Mouse (Mus musculus) stomach, postnatal 0 days (tissue): ENCODE measurements at regions not wholly inside any gene's neighbourhood (a gene's known extent, or its start where the extent isn't known, plus 50 kb on each side); places are given as distances from the start of the nearest gene placed in this dataset.

Source experiments
- ATAC-seq: fragments of 200-750 bp; cut with Nextera tagmentation; 2 replicates; pipeline ENCODE4 v1.8.0; 2017; ENCODE audit not compliant: low FRiP score, low TSS enrichment
- DNase-seq: peaks from one replicate; pipeline ENCODE4 v3.0.0-alpha.2; 2016; ENCODE audit warnings: low spot score
- H3K27ac ChIP-seq: fragments of 300-500 bp; sonication (generic); replicated peaks from 2 replicates; pipeline ENCODE4 v1.5.1; 2014; ENCODE audit warnings: mild to moderate bottlenecking, control low read depth
- H3K27me3 ChIP-seq: fragments of 300-500 bp; sonication (generic); 2 replicates; pipeline ENCODE4 v1.6.1; 2014; ENCODE audit warnings: low read length; ENCODE audit not compliant: control insufficient read depth, insufficient read depth
- H3K36me3 ChIP-seq: fragments of 300-500 bp; sonication (generic); 2 replicates; pipeline ENCODE4 v1.6.1; 2014; ENCODE audit warnings: low read length, mixed read lengths; ENCODE audit not compliant: control insufficient read depth, insufficient read depth
- H3K4me1 ChIP-seq: fragments of 300-500 bp; sonication (generic); replicated peaks from 2 replicates; pipeline ENCODE4 v1.6.1; 2014; ENCODE audit warnings: antibody characterized with exemption; ENCODE audit not compliant: control insufficient read depth, insufficient read depth
- H3K4me2 ChIP-seq: fragments of 300-500 bp; sonication (generic); replicated peaks from 2 replicates; pipeline ENCODE4 v1.6.1; 2014; ENCODE audit warnings: low read depth, mild to moderate bottlenecking, control low read depth, moderate library complexity
- H3K4me3 ChIP-seq: fragments of 300-500 bp; sonication (generic); 2 replicates; pipeline ENCODE4 v1.5.1; 2014; ENCODE audit warnings: low read depth, low read length, control low read depth
- H3K9ac ChIP-seq: fragments of 300-500 bp; sonication (generic); 2 replicates; pipeline ENCODE4 v1.6.1; 2014; ENCODE audit warnings: mild to moderate bottlenecking, low read length, control low read depth, mixed read lengths
- H3K9me3 ChIP-seq: fragments of 300-500 bp; sonication (generic); 2 replicates; pipeline ENCODE4 v1.6.1; 2016; ENCODE audit warnings: low read length; ENCODE audit not compliant: control insufficient read depth
- CTCF ChIP-seq: IDR thresholded peaks from 2 replicates; pipeline ENCODE4 v1.5.1; 2016; ENCODE audit warnings: antibody characterized with exemption, low read depth, mild to moderate bottlenecking, moderate library complexity
- EP300 ChIP-seq: optimal IDR thresholded peaks from 2 replicates; pipeline ENCODE3; 2016; ENCODE audit warnings: antibody characterized with exemption
- WGBS: fragments of 180-500 bp; shearing (Covaris S2); extraction: QIAGEN DNeasy Blood & Tissue Kit; methylation state at CpG from one replicate; pipeline ENCODE4 v1.1.7; 2014; 5-methylcytosine and 5-hydroxymethylcytosine counted together

DNA sequence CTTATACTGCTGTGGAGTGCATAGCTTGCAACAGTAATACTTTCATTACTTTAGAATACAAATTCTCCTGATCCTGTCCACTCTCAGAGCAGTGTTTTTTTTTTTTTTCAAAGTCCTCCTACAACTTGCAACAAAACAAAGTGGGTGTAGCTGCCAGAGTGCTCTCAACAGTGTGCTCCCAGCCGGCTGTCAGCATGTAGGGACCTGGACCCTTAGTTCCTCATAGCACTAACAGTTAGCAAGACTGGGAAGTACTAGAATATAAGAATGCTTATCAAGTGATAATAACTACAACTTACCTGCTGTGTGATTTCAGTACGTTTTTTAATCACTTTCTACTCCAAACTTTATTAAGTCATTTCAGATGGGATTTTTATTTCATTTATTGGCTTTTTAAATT lies 55.5 kb upstream of the Pkhd1 start:
- TF ChIP-seq EP300 (no peak), CTCF (no peak)
- no peak for DNase-seq
- ATAC-seq, result no peak
- Histone ChIP-seq H3K27me3 (no peaks in the 10 kb centered on the region), H3K27ac (no peak overlapping the region), H3K9ac (no peak overlapping the region), H3K9me3 (no peaks in the 10 kb centered on the region), H3K36me3 (no peaks in the 10 kb centered on the region), H3K4me3 (no peak overlapping the region), H3K4me2 (no peak overlapping the region), H3K4me1 (no peaks in the 10 kb centered on the region)
- WGBS, result 56% methylated on average over 2 of the region's 2 CpGs

GRCm38 (mm10) chr1:20674615-20675014 lies 56.1 kb upstream of the Il17a start:
- ATAC-seq (no peak), DNase-seq (no peak)
- no peaks in the 10 kb centered on the region for H3K4me1 ChIP-seq
- TF ChIP-seq CTCF, result no peak
- no peak for TF ChIP-seq EP300
- H3K9ac ChIP-seq, result no peak overlapping the region
- WGBS, result 12% methylated on average over 2 of the region's 2 CpGs
- H3K36me3 ChIP-seq, result no peaks in the 10 kb centered on the region
- no peaks in the 10 kb centered on the region for H3K9me3 ChIP-seq
- H3K4me2 ChIP-seq, result no peak overlapping the region
- no peak overlapping the region for H3K4me3 ChIP-seq
- H3K27me3 ChIP-seq, result no peaks in the 10 kb centered on the region
- H3K27ac ChIP-seq, result no peak overlapping the region

DNA sequence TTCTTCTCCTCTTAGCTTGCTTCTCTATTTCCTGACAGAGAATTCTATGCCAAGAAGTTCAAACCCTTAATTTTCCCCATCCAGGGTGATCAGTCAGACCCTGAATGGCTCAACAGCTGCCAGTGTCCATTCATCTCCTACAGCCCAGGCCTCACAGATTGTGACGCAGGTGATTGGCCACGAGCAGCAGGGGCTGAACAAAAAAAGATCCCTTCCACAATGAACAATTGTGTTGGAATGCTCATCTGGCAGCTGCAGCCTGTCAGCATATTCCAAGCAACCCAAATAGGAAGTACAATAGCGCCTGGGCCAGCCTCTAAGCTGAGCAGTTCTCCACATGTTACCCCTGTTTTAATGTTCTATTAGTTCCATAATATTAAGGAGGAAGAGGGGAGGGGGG lies 52.7 kb upstream of the Il17a start:
- H3K9ac ChIP-seq, result no peak overlapping the region
- H3K4me1 ChIP-seq, result no peaks in the 10 kb centered on the region
- no peak overlapping the region for H3K4me3 ChIP-seq
- H3K36me3 ChIP-seq, result no peaks in the 10 kb centered on the region
- H3K27me3 ChIP-seq, result no peaks in the 10 kb centered on the region
- DNase-seq (peak; percentile 16), ATAC-seq (no peak)
- H3K4me2 ChIP-seq, result no peak overlapping the region
- no peak for TF ChIP-seq EP300
- no peak for TF ChIP-seq CTCF
- 32% methylated on average over 3 of the region's 3 CpGs for WGBS
- H3K27ac ChIP-seq, result no peak overlapping the region
- H3K9me3 ChIP-seq, result no peaks in the 10 kb centered on the region

- Histone ChIP-seq H3K4me1 (no peaks in the 10 kb centered on the region), H3K4me3 (no peak overlapping the region), H3K9me3 (no peaks in the 10 kb centered on the region), H3K36me3 (no peaks in the 10 kb centered on the region), H3K4me2 (no peak overlapping the region), H3K9ac (no peak overlapping the region), H3K27ac (no peak overlapping the region), H3K27me3 (no peaks in the 10 kb centered on the region)
- ATAC-seq (no peak), DNase-seq (no peak)
- 86% methylated on average over 4 of the region's 4 CpGs for WGBS
- TF ChIP-seq EP300, result no peak
- TF ChIP-seq CTCF, result no peak
Observed at GRCm38 (mm10) chr1:20678823-20679222, 51.9 kb upstream of the Il17a start.

DNA sequence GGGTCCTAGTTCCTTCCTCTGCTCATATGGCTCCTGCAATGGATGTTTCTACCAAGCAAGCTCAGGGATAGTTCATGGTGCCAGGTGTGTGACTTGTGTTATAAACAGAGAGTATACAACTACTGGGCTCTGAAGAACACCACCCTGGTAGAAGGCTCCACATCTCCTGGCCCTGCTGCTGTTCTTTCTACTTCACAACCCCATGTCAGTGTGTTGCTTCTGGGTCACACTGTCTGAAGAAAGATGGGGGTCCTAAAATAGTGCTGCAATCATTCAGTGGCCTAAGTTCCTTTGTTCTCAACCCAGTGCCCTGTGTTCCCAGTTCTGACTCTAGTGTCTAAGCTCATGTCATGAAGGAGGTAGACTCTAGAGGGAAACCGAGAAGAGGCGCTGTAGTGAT lies 51.4 kb upstream of the Il17a start:
- Histone ChIP-seq H3K4me2 (no peak overlapping the region), H3K4me1 (no peaks in the 10 kb centered on the region), H3K9ac (no peak overlapping the region), H3K4me3 (no peak overlapping the region), H3K27ac (no peak overlapping the region), H3K9me3 (no peaks in the 10 kb centered on the region), H3K36me3 (no peaks in the 10 kb centered on the region), H3K27me3 (no peaks in the 10 kb centered on the region)
- ATAC-seq (no peak), DNase-seq (no peak)
- TF ChIP-seq CTCF (no peak), EP300 (no peak)
- 90% methylated on average over 2 of the region's 2 CpGs for WGBS

- H3K9ac ChIP-seq, result no peak overlapping the region
- WGBS, result 77% methylated on average over 5 of the region's 5 CpGs
- no peak overlapping the region for H3K4me2 ChIP-seq
- no peak overlapping the region for H3K4me3 ChIP-seq
- no peaks in the 10 kb centered on the region for H3K36me3 ChIP-seq
- H3K27me3 ChIP-seq, result no peaks in the 10 kb centered on the region
- no peaks in the 10 kb centered on the region for H3K4me1 ChIP-seq
- no peaks in the 10 kb centered on the region for H3K9me3 ChIP-seq
- TF ChIP-seq EP300 (no peak), CTCF (no peak)
- H3K27ac ChIP-seq, result no peak overlapping the region
- DNase-seq (no peak), ATAC-seq (no peak)
Observed at GRCm38 (mm10) chr1:20679744-20680341, 50.9 kb upstream of the Il17a start.
